In genomic region chr1:37479074-37479473, GRCm38 (mm10) we compare ENCODE assay signal across 8 mouse cellular contexts. TPM values are rescaled to one million over a fixed set of nuclear protein-coding genes. Genes with fewer than 3 reads are reported as not detected.
A peak's percentile ranks its signal among the peaks of the same experiment; 100 is the strongest.
DNase-seq lines count a peak whose midpoint lies in the region; ATAC-seq lines count a peak whose summit lies in the region.

No protein-coding gene starts in this region.

- 76% methylated on average over 9 of the region's 9 CpGs for WGBS in hindbrain, embryonic 11.5 days
- WGBS in hindbrain, embryonic 12.5 days, result 75% methylated on average over 9 of the region's 9 CpGs
- WGBS in lung, embryonic 16.5 days, result 67% methylated on average over 9 of the region's 9 CpGs

- no peaks in the 10 kb centered on the region for H3K9me3 ChIP-seq in hindbrain, embryonic 11.5 days (ENCODE audit: control insufficient read depth, low read length)
- H3K9me3 ChIP-seq in hindbrain, embryonic 12.5 days (replicated peaks), result no peaks in the 10 kb centered on the region
- H3K9me3 ChIP-seq in lung, embryonic 16.5 days (ENCODE audit: control insufficient read depth, low read length), result no peaks in the 10 kb centered on the region

- no peak overlapping the region for H3K27ac ChIP-seq in hindbrain, embryonic 11.5 days (ENCODE audit: low read depth, low read length)
- H3K27ac ChIP-seq in hindbrain, embryonic 12.5 days, result no peak overlapping the region
- peak overlapping the region; percentile 29 for H3K27ac ChIP-seq in lung, embryonic 16.5 days (ENCODE audit: low read length)

- H3K27me3 ChIP-seq in hindbrain, embryonic 11.5 days (ENCODE audit: control insufficient read depth, insufficient read depth, low read length), result no peaks in the 10 kb centered on the region
- H3K27me3 ChIP-seq in hindbrain, embryonic 12.5 days, result no peaks in the 10 kb centered on the region
- no peaks in the 10 kb centered on the region for H3K27me3 ChIP-seq in lung, embryonic 16.5 days (ENCODE audit: control insufficient read depth, insufficient read depth, low read depth, low read length)

- no peak for ATAC-seq in hindbrain, embryonic 11.5 days (ENCODE audit: low FRiP score)
- no peak for ATAC-seq in hindbrain, embryonic 12.5 days (ENCODE audit: low FRiP score)
- ATAC-seq in lung, embryonic 16.5 days (ENCODE audit: low read depth), result no peak

- no peak overlapping the region for H3K9ac ChIP-seq in hindbrain, embryonic 11.5 days (ENCODE audit: low read depth, low read length)
- no peak overlapping the region for H3K9ac ChIP-seq in hindbrain, embryonic 12.5 days
- H3K9ac ChIP-seq in lung, embryonic 16.5 days (ENCODE audit: low read length), result no peak overlapping the region

- no peaks in the 10 kb centered on the region for H3K36me3 ChIP-seq in hindbrain, embryonic 11.5 days (ENCODE audit: control insufficient read depth, insufficient read depth, low read length)
- no peaks in the 10 kb centered on the region for H3K36me3 ChIP-seq in hindbrain, embryonic 12.5 days
- no peaks in the 10 kb centered on the region for H3K36me3 ChIP-seq in lung, embryonic 16.5 days (ENCODE audit: control insufficient read depth, insufficient read depth, low read length)

- no peak overlapping the region for H3K4me3 ChIP-seq in hindbrain, embryonic 11.5 days (ENCODE audit: low read depth, low read length)
- H3K4me3 ChIP-seq in hindbrain, embryonic 12.5 days, result no peak overlapping the region
- no peak overlapping the region for H3K4me3 ChIP-seq in lung, embryonic 16.5 days (ENCODE audit: low read length)

- no peaks in the 10 kb centered on the region for H3K4me1 ChIP-seq in hindbrain, embryonic 11.5 days (replicated peaks; ENCODE audit: control insufficient read depth, insufficient read depth, low read length)
- H3K4me1 ChIP-seq in hindbrain, embryonic 12.5 days, result no peaks in the 10 kb centered on the region
- peaks cover 15% of the 10 kb centered on the region for H3K4me1 ChIP-seq in lung, embryonic 16.5 days (replicated peaks; ENCODE audit: control insufficient read depth, insufficient read depth, low read length)

- no peak overlapping the region for H3K4me2 ChIP-seq in hindbrain, embryonic 11.5 days (replicated peaks; ENCODE audit: low read depth, low read length)
- H3K4me2 ChIP-seq in hindbrain, embryonic 12.5 days (replicated peaks), result no peak overlapping the region
- no peak overlapping the region for H3K4me2 ChIP-seq in lung, embryonic 16.5 days (ENCODE audit: low read depth, low read length)

- peak; percentile 13 for DNase-seq in hindbrain, embryonic 11.5 days (ENCODE audit: low spot score)
- peak; percentile 37 to 69 for DNase-seq in CD8-positive naive resting alpha-beta T cell, adult 2 months (ENCODE audit: low read depth in 2 of 2, low spot score in 2 of 2)
- DNase-seq in c-Kit-positive CD71-negative TER-119-negative erythroid progenitor cells, embryonic 14.5 days (ENCODE audit: low read depth), result peak; percentile 68
- peak; percentile 73 for DNase-seq in thymus, postnatal 36 days
- no peak for DNase-seq in kidney, adult 18-20 months
- DNase-seq in frontal cortex, postnatal 10 days (ENCODE audit: low spot score in 2 of 2), result no peak

RNA-seq across cellular contexts. Expression of gene Unc50, which starts 49.1 kb away (rescaled TPM):
- polyA plus RNA-seq in hindbrain, embryonic 11.5 days (2014; fragmentation: Nextera tagmentation; extraction: Ambion mirVana), result 121 and 128 TPM in 2 replicates
- 113 and 114 TPM in 2 replicates for polyA plus RNA-seq in hindbrain, embryonic 12.5 days (2016; fragmentation: Nextera tagmentation; extraction: Ambion mirVana)
- polyA plus RNA-seq in lung, embryonic 16.5 days (2015; fragmentation: Nextera tagmentation; extraction: Ambion mirVana), result 131 and 133 TPM in 2 replicates

RNA-seq across cellular contexts. Expression of gene Coa5, which starts 49.2 kb away (rescaled TPM):
- 56.8 and 58.2 TPM in 2 replicates for polyA plus RNA-seq in hindbrain, embryonic 11.5 days (2014; fragmentation: Nextera tagmentation; extraction: Ambion mirVana)
- 52.3 and 53.5 TPM in 2 replicates for polyA plus RNA-seq in hindbrain, embryonic 12.5 days (2016; fragmentation: Nextera tagmentation; extraction: Ambion mirVana)
- polyA plus RNA-seq in lung, embryonic 16.5 days (2015; fragmentation: Nextera tagmentation; extraction: Ambion mirVana), result 40.1 and 43.2 TPM in 2 replicates

Comparison
In these comparisons a context has a peak if more than half of its experiments do, and no peak if none do; other contexts are left out.
1. DNase-seq: peak in hindbrain, embryonic 11.5 days (single experiment), CD8-positive naive resting alpha-beta T cell, adult 2 months (2 of 2), c-Kit-positive CD71-negative TER-119-negative erythroid progenitor cells, embryonic 14.5 days (single experiment) and thymus, postnatal 36 days (2 of 2); none in kidney, adult 18-20 months (single experiment) and frontal cortex, postnatal 10 days (0 of 2).